Mouse (Mus musculus): ENCODE measurements around the gene Cntrl. TPM values are rescaled to one million over a fixed set of nuclear protein-coding genes. Genes with fewer than 3 reads are reported as not detected.

Gene Cntrl
- polyA plus RNA-seq, 1 experiment, result 20.4 TPM

DNA sequence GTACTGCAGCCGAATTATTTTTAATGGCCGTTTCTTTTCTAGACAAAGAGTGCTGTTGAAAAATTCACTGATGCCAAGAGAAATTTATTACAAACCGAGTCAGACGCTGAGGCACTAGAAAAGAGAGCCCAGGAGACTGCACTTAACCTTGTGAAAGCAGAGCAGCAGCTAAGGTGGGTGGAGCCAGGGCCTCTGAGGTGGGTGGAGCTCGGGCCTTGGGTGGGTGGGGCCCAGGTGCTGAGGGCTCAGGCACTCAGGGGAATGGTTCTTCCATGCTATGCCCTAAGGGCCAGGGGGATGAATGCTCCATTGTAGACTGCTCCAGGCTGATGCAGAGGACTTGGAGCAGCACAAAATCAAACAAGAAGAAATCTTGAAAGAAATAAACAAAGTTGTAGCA, 50.9 kb downstream of the Cntrl start:
- Histone ChIP-seq H3K36me3 (ENCODE audit: control insufficient read depth, insufficient read depth, low read length) (peaks cover 4% of the 10 kb centered on the region), H3K27ac (ENCODE audit: control insufficient read depth, insufficient read depth, low read depth, low read length) (no peak overlapping the region), H3K4me3 (ENCODE audit: control insufficient read depth, low read depth, low read length) (no peak overlapping the region), H3K27me3 (ENCODE audit: control insufficient read depth, insufficient read depth, low read length) (no peaks in the 10 kb centered on the region), H3K4me1 (ENCODE audit: control insufficient read depth, insufficient read depth, low read length) (0 out of 2 replicates have a peak, but pooled peaks cover 2% of the 10 kb centered on the region)
- no peak for TF ChIP-seq CTCF (IDR thresholded peaks at IDR 0.05; ENCODE audit: control insufficient read depth, insufficient read depth, insufficient replicate concordance, low read depth, low read length)
- TF ChIP-seq POLR2A (IDR thresholded peaks at IDR 0.05; ENCODE audit: control insufficient read depth, low read depth, low read length), result no peak

DNA sequence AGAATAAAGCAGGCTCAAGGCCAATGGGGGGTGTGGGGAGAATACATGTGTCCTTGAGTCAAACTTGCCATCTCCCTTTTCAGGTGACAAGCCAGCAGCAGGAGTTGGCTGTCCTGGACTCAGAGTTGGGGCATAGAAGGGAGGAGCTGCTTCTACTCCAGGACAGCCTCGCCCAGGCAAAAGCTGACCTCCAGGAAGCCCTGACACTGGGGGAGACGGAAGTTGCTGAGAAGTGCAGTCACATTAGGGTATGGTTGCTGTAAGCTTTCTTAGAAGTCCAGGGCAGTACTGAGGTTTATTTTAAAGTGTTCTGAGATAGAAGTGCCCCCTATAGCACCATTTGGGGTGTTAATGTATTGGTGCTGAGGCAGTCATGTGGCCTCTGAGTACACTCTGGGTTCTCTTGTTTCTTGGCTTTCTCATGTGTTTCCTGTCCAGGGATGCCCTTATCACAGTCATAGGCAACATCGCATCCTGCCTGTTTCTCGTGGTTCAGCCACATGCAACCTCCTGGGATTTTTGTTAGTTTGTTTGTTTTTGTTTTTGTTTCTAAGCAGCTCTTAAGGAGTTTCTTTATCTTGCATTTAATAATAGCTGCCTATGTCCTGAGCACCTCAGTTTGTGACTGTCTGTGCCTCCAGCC, 52.7 kb downstream of the Cntrl start:
- Histone ChIP-seq H3K4me3 (ENCODE audit: control insufficient read depth, low read depth, low read length) (no peak overlapping the region), H3K27ac (ENCODE audit: control insufficient read depth, insufficient read depth, low read depth, low read length) (no peak overlapping the region), H3K27me3 (ENCODE audit: control insufficient read depth, insufficient read depth, low read length) (no peaks in the 10 kb centered on the region), H3K4me1 (ENCODE audit: control insufficient read depth, insufficient read depth, low read length) (0 out of 2 replicates have a peak, but pooled peaks cover 2% of the 10 kb centered on the region), H3K36me3 (ENCODE audit: control insufficient read depth, insufficient read depth, low read length) (peaks cover 1% of the 10 kb centered on the region)
- TF ChIP-seq POLR2A (IDR thresholded peaks at IDR 0.05; ENCODE audit: control insufficient read depth, low read depth, low read length) (no peak), CTCF (IDR thresholded peaks at IDR 0.05; ENCODE audit: control insufficient read depth, insufficient read depth, insufficient replicate concordance, low read depth, low read length) (no peak)

DNA sequence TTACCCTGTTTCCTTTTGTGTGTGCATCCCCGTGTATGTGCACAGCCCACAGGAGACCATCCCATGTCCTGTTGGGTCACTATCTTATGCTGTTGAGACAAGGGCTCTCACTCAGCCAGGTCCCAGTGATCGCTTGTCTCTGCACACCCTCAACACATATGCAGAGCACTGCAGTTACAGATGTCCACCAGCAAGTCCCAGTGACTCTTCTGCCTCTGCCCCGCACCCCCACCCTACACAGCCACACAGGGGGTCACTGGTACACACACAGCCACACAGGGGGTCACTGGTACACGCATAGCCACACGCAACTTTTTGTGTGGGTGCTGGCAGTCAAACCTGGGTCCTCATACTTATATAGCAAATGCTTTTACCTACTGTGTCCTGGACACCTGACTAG, 54.1 kb downstream of the Cntrl start:
- 0 out of 2 replicates have a peak, but pooled peaks cover 2% of the 10 kb centered on the region for H3K4me1 ChIP-seq (ENCODE audit: control insufficient read depth, insufficient read depth, low read length)

GRCm38 (mm10) chr2:35165416-35165815, 56.1 kb downstream of the Cntrl start:
- Histone ChIP-seq H3K27ac (ENCODE audit: control insufficient read depth, insufficient read depth, low read depth, low read length) (no peak overlapping the region), H3K4me1 (ENCODE audit: control insufficient read depth, insufficient read depth, low read length) (0 out of 2 replicates have a peak, but pooled peaks cover 2% of the 10 kb centered on the region), H3K27me3 (ENCODE audit: control insufficient read depth, insufficient read depth, low read length) (no peaks in the 10 kb centered on the region), H3K36me3 (ENCODE audit: control insufficient read depth, insufficient read depth, low read length) (peaks cover 7% of the 10 kb centered on the region), H3K4me3 (ENCODE audit: control insufficient read depth, low read depth, low read length) (no peak overlapping the region)
- TF ChIP-seq POLR2A (IDR thresholded peaks at IDR 0.05; ENCODE audit: control insufficient read depth, low read depth, low read length) (no peak), CTCF (IDR thresholded peaks at IDR 0.05; ENCODE audit: control insufficient read depth, insufficient read depth, insufficient replicate concordance, low read depth, low read length) (no peak)

More for the DNA sequence above, 54.1 kb downstream of the Cntrl start:
- Histone ChIP-seq H3K27ac (ENCODE audit: control insufficient read depth, insufficient read depth, low read depth, low read length) (no peak overlapping the region), H3K4me3 (ENCODE audit: control insufficient read depth, low read depth, low read length) (no peak overlapping the region), H3K36me3 (ENCODE audit: control insufficient read depth, insufficient read depth, low read length) (peaks cover 1% of the 10 kb centered on the region), H3K27me3 (ENCODE audit: control insufficient read depth, insufficient read depth, low read length) (no peaks in the 10 kb centered on the region)
- TF ChIP-seq POLR2A (IDR thresholded peaks at IDR 0.05; ENCODE audit: control insufficient read depth, low read depth, low read length), result no peak
- TF ChIP-seq CTCF (IDR thresholded peaks at IDR 0.05; ENCODE audit: control insufficient read depth, insufficient read depth, insufficient replicate concordance, low read depth, low read length), result no peak

DNA sequence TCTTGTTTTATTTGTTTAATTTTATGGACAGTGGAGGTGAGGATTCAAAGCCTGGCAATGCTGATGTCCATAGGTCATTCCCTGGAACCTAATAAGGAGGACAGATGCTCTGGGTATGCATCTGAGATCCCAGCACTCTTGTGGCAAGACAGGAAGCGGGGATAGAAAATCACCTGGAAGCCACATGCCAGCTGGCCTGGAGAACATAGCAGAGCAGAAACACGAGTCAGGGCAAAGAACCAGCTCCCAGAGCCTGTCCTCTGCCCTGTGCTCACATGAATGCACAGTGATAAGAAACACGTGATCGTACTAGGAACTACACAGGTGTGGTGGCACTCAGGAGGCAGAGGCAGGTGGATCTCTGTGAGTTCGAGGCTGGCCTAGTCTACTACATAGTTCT, 57.5 kb downstream of the Cntrl start:
- H3K4me1 ChIP-seq (ENCODE audit: control insufficient read depth, insufficient read depth, low read length), result peaks cover under 1% of the 10 kb centered on the region; the same call in 1 of the 2 replicates
- H3K27ac ChIP-seq (ENCODE audit: control insufficient read depth, insufficient read depth, low read depth, low read length), result no peak overlapping the region
- no peak overlapping the region for H3K4me3 ChIP-seq (ENCODE audit: control insufficient read depth, low read depth, low read length)
- H3K27me3 ChIP-seq (ENCODE audit: control insufficient read depth, insufficient read depth, low read length), result no peaks in the 10 kb centered on the region
- H3K36me3 ChIP-seq (ENCODE audit: control insufficient read depth, insufficient read depth, low read length), result peaks cover 9% of the 10 kb centered on the region
- TF ChIP-seq CTCF (IDR thresholded peaks at IDR 0.05; ENCODE audit: control insufficient read depth, insufficient read depth, insufficient replicate concordance, low read depth, low read length) (no peak), POLR2A (IDR thresholded peaks at IDR 0.05; ENCODE audit: control insufficient read depth, low read depth, low read length) (no peak)

DNA sequence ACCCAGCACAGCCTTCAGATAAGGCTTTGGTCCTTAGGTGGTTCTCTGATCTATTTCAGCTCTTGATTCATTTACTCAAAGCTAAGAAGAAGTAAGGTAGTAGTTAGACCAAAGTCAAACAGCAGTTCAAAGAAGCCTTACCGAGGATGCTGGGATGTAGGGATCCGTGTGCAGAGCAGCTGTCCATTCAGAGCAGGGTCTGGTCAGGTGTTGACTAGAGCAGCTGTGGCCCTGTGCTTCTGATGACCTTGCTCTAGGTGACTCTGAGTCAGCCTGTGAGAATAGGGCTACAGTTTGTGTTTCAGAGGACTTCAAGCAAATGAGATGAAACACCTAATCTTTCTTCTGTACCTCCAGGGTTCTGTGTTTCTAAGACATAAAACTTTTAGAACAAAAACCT, 60.2 kb downstream of the Cntrl start:
- TF ChIP-seq POLR2A (IDR thresholded peaks at IDR 0.05; ENCODE audit: control insufficient read depth, low read depth, low read length) (no peak), CTCF (IDR thresholded peaks at IDR 0.05; ENCODE audit: control insufficient read depth, insufficient read depth, insufficient replicate concordance, low read depth, low read length) (no peak)
- Histone ChIP-seq H3K36me3 (ENCODE audit: control insufficient read depth, insufficient read depth, low read length) (peaks cover 10% of the 10 kb centered on the region), H3K4me3 (ENCODE audit: control insufficient read depth, low read depth, low read length) (no peak overlapping the region), H3K4me1 (ENCODE audit: control insufficient read depth, insufficient read depth, low read length) (no peaks in the 10 kb centered on the region; the same call in 1 of the 2 replicates), H3K27ac (ENCODE audit: control insufficient read depth, insufficient read depth, low read depth, low read length) (no peak overlapping the region), H3K27me3 (ENCODE audit: control insufficient read depth, insufficient read depth, low read length) (no peaks in the 10 kb centered on the region)

DNA sequence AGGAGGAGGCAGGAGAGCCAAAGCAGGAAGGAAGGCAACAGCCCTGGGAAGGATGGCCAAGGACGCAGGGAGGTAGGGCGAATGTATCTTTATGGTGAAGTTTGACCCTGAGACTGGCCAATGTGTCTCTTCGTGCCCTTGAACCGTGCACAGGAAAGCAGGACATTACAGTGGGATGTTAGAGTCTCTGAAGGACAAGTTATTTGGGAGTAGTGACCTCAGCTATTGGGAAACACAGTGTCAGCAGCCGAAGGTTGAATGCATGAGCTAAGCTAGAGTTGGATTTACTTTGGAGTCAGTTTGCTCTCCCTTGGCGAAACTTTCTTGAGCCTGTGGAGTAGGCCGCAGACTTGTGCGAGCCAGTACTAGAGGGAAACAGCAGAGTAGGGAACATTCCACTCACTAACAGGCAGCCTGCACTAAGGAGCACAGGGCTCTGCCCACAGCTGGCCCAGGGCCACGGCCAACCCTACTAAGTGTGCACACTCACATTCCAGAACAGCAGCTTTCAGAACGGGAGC, 62.1 kb downstream of the Cntrl start:
- TF ChIP-seq POLR2A (IDR thresholded peaks at IDR 0.05; ENCODE audit: control insufficient read depth, low read depth, low read length) (peak; percentile 27; the same call in 1 of the 2 replicates), CTCF (IDR thresholded peaks at IDR 0.05; ENCODE audit: control insufficient read depth, insufficient read depth, insufficient replicate concordance, low read depth, low read length) (0 out of 2 replicates have a peak, but pooled peaks have one; percentile 18)
- peak overlapping the region; percentile 83 for H3K27ac ChIP-seq (ENCODE audit: control insufficient read depth, insufficient read depth, low read depth, low read length)
- H3K27me3 ChIP-seq (ENCODE audit: control insufficient read depth, insufficient read depth, low read length), result no peaks in the 10 kb centered on the region
- no peaks in the 10 kb centered on the region; the same call in 1 of the 2 replicates for H3K4me1 ChIP-seq (ENCODE audit: control insufficient read depth, insufficient read depth, low read length)
- no peak overlapping the region for H3K4me3 ChIP-seq (ENCODE audit: control insufficient read depth, low read depth, low read length)
- peaks cover 13% of the 10 kb centered on the region for H3K36me3 ChIP-seq (ENCODE audit: control insufficient read depth, insufficient read depth, low read length)

Data from testis, adult 2 months (tissue).